Mouse (Mus musculus) neural tube, embryonic 15.5 days (tissue): ENCODE results near the gene Rnf217. TPM values are rescaled to one million over a fixed set of nuclear protein-coding genes. Genes with fewer than 3 reads are reported as not detected.

ENCODE experiments used
- ATAC-seq: fragments of 200-750 bp; cut with Nextera tagmentation; 2 replicates; pipeline ENCODE4 v1.8.0; 2017; ENCODE audit warnings: mild to moderate bottlenecking, moderate TSS enrichment, moderate library complexity; ENCODE audit not compliant: low FRiP score
- H3K27ac ChIP-seq: fragments of 300-500 bp; sonication (generic); replicated peaks from 2 replicates; pipeline ENCODE4 v1.5.1; 2015; ENCODE audit warnings: mild to moderate bottlenecking, inconsistent platforms
- H3K27me3 ChIP-seq: fragments of 300-500 bp; sonication (generic); replicated peaks from 2 replicates; pipeline ENCODE4 v1.6.1; 2015; ENCODE audit warnings: inconsistent platforms
- H3K36me3 ChIP-seq: fragments of 300-500 bp; sonication (generic); 2 replicates; pipeline ENCODE4 v1.6.1; 2015; ENCODE audit warnings: inconsistent platforms
- H3K4me1 ChIP-seq: fragments of 300-500 bp; sonication (generic); 2 replicates; pipeline ENCODE4 v1.6.1; 2015; ENCODE audit warnings: inconsistent platforms
- H3K4me2 ChIP-seq: fragments of 300-500 bp; sonication (generic); 2 replicates; pipeline ENCODE4 v1.6.1; 2015; ENCODE audit warnings: inconsistent platforms, mild to moderate bottlenecking, moderate library complexity
- H3K4me3 ChIP-seq: fragments of 300-500 bp; sonication (generic); replicated peaks from 2 replicates; pipeline ENCODE4 v1.5.1; 2015; ENCODE audit warnings: mild to moderate bottlenecking, inconsistent platforms
- H3K9ac ChIP-seq: fragments of 300-500 bp; sonication (generic); replicated peaks from 2 replicates; pipeline ENCODE4 v1.6.1; 2015; ENCODE audit warnings: mild to moderate bottlenecking, inconsistent platforms
- H3K9me3 ChIP-seq: fragments of 300-500 bp; sonication (generic); replicated peaks from 2 replicates; pipeline ENCODE4 v1.6.1; 2016; ENCODE audit warnings: inconsistent platforms
- WGBS: fragments of 180-500 bp; shearing (Covaris S2); methylation state at CpG from one replicate; pipeline ENCODE4 v1.1.7; 2015; ENCODE audit warnings: mixed read lengths; 5-methylcytosine and 5-hydroxymethylcytosine counted together
- polyA plus RNA-seq: library from polyadenylated mRNA; unstranded; fragments of >200 nt; fragmentation: Nextera tagmentation; extraction: Ambion mirVana; gene quantifications from 2 replicates; pipeline ENCODE4 v1.2.1, GENCODE M21; 2015

The Rnf217 gene
- polyA plus RNA-seq: 1.7 and 2.0 TPM in 2 replicates

- Histone ChIP-seq H3K9ac (peak within 1 kb of the TSS; percentile 99), H3K4me3 (peak within 1 kb of the TSS; percentile 75), H3K36me3 (no peaks in the 10 kb centered on the region), H3K9me3 (no peaks in the 10 kb centered on the region), H3K4me1 (peaks cover 36% of the 10 kb centered on the region), H3K4me2 (peak within 1 kb of the TSS; percentile 82), H3K27ac (peak within 1 kb of the TSS; percentile 82), H3K27me3 (no peaks in the 10 kb centered on the region)
- ATAC-seq: peak; percentile 87
- under 1% methylated on average over 99 of the region's 106 CpGs for WGBS
These were observed at the start of gene Rnf217 for GRCm38 (mm10) chr10:31609066-31609961. Gene Rnf217, minus strand, starts transcription at chr10:31609184.

- no peaks in the 10 kb centered on the region for H3K9me3 ChIP-seq
- no peak overlapping the region for H3K27ac ChIP-seq
- H3K36me3 ChIP-seq: no peaks in the 10 kb centered on the region
- no peak overlapping the region for H3K4me3 ChIP-seq
- no peaks in the 10 kb centered on the region for H3K4me1 ChIP-seq
- no peak overlapping the region for H3K9ac ChIP-seq
- H3K4me2 ChIP-seq: no peak overlapping the region
- 91% methylated on average over 3 of the region's 3 CpGs for WGBS
- no peaks in the 10 kb centered on the region for H3K27me3 ChIP-seq
- ATAC-seq: no peak
These were observed 38.3 kb upstream of the Rnf217 start for GRCm38 (mm10) chr10:31647270-31647669.

- H3K27me3 ChIP-seq: no peaks in the 10 kb centered on the region
- no peaks in the 10 kb centered on the region for H3K4me1 ChIP-seq
- no peaks in the 10 kb centered on the region for H3K36me3 ChIP-seq
- no peak for ATAC-seq
- 35% methylated on average over 1 of the region's 1 CpGs for WGBS
- no peak overlapping the region for H3K4me3 ChIP-seq
- no peaks in the 10 kb centered on the region for H3K9me3 ChIP-seq
- H3K9ac ChIP-seq: no peak overlapping the region
- no peak overlapping the region for H3K27ac ChIP-seq
- H3K4me2 ChIP-seq: no peak overlapping the region
These were observed 37.1 kb upstream of the Rnf217 start for GRCm38 (mm10) chr10:31646083-31646482.

DNA sequence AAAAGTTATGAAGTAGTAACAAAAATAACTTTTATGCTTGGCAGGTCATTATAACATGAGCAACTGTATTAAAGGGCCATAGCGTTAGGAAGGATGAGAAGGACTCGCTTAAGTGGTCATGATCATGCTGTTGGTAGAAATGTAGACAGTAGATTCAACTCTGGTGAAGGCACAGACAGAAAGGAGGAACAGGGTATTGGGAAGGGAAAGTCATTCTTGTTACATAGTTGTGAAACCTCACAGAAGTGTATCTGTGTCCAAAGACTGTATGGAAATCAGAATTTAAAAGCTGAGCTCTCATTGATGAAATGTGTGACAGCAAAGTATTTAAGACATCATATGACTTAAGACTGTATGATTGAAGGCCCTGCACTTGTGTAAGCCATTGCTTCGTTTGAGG, 26.1 kb upstream of the Rnf217 start:
- no peaks in the 10 kb centered on the region for H3K27me3 ChIP-seq
- no peaks in the 10 kb centered on the region for H3K4me1 ChIP-seq
- no peak overlapping the region for H3K4me2 ChIP-seq
- H3K27ac ChIP-seq: no peak overlapping the region
- WGBS: 89% methylated on average over 3 of the region's 3 CpGs
- no peaks in the 10 kb centered on the region for H3K9me3 ChIP-seq
- no peaks in the 10 kb centered on the region for H3K36me3 ChIP-seq
- no peak for ATAC-seq
- H3K9ac ChIP-seq: no peak overlapping the region
- no peak overlapping the region for H3K4me3 ChIP-seq

- H3K4me1 ChIP-seq: no peaks in the 10 kb centered on the region
- no peak overlapping the region for H3K27ac ChIP-seq
- H3K4me3 ChIP-seq: no peak overlapping the region
- H3K36me3 ChIP-seq: no peaks in the 10 kb centered on the region
- no peaks in the 10 kb centered on the region for H3K9me3 ChIP-seq
- ATAC-seq: no peak
- WGBS: 78% methylated on average over 1 of the region's 1 CpGs
- no peaks in the 10 kb centered on the region for H3K27me3 ChIP-seq
- no peak overlapping the region for H3K4me2 ChIP-seq
- H3K9ac ChIP-seq: no peak overlapping the region
These were observed 23.0 kb upstream of the Rnf217 start for GRCm38 (mm10) chr10:31632005-31632404.

DNA sequence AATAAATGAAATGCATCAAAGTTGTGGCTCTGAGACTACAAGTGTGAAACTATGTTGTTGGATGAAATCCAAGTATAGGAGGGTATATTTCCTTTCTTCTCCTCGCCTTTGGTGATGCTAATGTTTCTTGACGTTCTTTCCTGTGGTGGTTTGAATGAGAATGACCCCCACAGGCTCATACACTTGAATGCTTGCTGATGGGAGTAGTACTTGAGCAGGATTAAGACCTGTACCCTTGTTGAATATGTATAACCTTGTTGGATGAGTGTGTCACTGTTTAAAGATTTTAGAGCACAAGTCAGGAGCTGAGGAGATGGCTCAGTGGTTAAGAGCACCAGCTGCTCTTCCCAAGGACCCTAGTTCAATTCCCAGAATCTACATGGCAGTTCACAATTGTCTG, 6.4 kb upstream of the Rnf217 start:
- WGBS: 58% methylated on average over 2 of the region's 2 CpGs
- no peak for ATAC-seq

GRCm38 (mm10) chr10:31614111-31614510, 5.1 kb upstream of the Rnf217 start:
- H3K4me1 ChIP-seq: peaks cover 5% of the 10 kb centered on the region; the same call in 1 of the 2 replicates
- WGBS: 93% methylated on average over 1 of the region's 1 CpGs
- no peak overlapping the region for H3K9ac ChIP-seq
- no peak for ATAC-seq
- no peaks in the 10 kb centered on the region for H3K9me3 ChIP-seq
- no peaks in the 10 kb centered on the region for H3K27me3 ChIP-seq
- H3K36me3 ChIP-seq: no peaks in the 10 kb centered on the region
- H3K27ac ChIP-seq: no peak overlapping the region
- H3K4me2 ChIP-seq: no peak overlapping the region
- no peak overlapping the region for H3K4me3 ChIP-seq

More for the DNA sequence above, 6.4 kb upstream of the Rnf217 start:
- Histone ChIP-seq H3K36me3 (no peaks in the 10 kb centered on the region), H3K4me2 (no peak overlapping the region), H3K9me3 (no peaks in the 10 kb centered on the region), H3K27ac (no peak overlapping the region), H3K27me3 (no peaks in the 10 kb centered on the region), H3K4me1 (no peaks in the 10 kb centered on the region), H3K4me3 (no peak overlapping the region), H3K9ac (no peak overlapping the region)

GRCm38 (mm10) chr10:31608441-31609065, 431 bp downstream of the Rnf217 start:
- Histone ChIP-seq H3K9me3 (no peaks in the 10 kb centered on the region), H3K27me3 (no peaks in the 10 kb centered on the region), H3K4me1 (peaks cover 36% of the 10 kb centered on the region), H3K27ac (peak overlapping the region; percentile 82), H3K4me3 (peak overlapping the region; percentile 75), H3K4me2 (peak overlapping the region; percentile 82), H3K36me3 (no peaks in the 10 kb centered on the region), H3K9ac (peak overlapping the region; percentile 99)
- WGBS: under 1% methylated on average over 53 of the region's 60 CpGs
- ATAC-seq: peak; percentile 71

DNA sequence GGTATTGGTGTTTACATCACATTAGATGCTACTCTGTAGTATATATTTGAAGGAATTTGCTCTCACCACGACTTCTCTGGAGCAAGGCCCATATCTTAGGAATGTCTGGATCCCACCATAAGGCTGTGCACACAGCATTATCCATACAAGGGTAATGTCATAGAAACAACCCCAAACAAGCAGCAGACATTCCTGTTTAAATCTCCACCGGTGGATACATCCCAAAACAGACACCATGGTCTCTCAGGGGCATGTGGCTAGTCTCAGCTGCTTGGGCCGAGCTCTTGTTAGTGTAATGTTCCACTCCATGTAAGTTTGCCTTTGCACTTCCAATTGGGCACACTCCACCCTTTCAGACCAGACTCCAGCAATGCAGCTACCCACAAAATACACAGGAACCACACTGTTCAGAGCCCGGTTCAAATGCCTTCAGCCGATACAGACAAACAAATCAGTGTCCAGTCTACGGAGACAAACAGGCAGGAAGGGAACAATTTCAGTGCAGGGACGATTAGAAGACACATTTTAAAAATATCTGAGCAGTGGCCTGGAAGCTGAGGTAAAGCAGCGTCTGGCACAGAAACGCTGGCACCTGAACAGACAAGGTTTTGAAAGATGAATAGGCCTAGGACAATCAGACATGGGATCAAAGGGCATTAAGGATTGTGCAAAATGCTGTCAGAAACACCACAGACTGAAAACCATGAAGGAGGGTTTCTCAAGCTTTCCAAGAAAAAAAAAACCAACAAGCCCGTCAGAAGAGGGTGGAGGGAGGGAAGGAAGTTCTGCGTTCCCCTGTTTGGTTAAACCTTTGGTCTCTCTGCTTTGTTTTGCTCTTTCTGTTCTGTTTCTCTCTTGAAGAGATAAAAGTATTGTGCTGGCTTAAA, 1.8 kb downstream of the Rnf217 start:
- H3K9ac ChIP-seq: peak overlapping the region; percentile 99
- H3K27me3 ChIP-seq: no peaks in the 10 kb centered on the region
- peaks cover 36% of the 10 kb centered on the region for H3K4me1 ChIP-seq
- H3K27ac ChIP-seq: peak overlapping the region; percentile 14; the same call in 1 of the 2 replicates
- 13% methylated on average over 11 of the region's 11 CpGs for WGBS
- H3K36me3 ChIP-seq: no peaks in the 10 kb centered on the region
- H3K9me3 ChIP-seq: no peaks in the 10 kb centered on the region
- ATAC-seq: no peak
- peak overlapping the region; percentile 75 for H3K4me3 ChIP-seq
- peak overlapping the region; percentile 82 for H3K4me2 ChIP-seq

DNA sequence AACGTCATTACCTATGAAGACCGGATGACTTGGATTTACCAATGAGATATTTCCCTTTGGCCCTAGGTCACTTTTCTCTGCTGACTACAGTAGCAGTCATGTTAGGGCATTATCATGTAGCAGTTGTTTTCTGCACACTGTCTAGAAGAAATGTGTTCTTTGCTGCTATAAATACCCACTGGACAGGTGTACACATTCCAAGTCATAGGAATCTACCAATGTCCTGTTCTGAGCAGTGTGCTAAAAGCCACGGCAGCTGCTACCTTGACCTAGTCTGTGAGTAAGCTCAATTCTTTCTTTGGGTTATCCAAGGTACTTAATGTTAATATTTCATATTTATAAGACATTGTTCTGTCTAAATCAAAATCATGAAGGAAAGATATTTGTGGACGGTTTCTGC, 5.1 kb downstream of the Rnf217 start:
- no peak overlapping the region for H3K9ac ChIP-seq
- no peak overlapping the region for H3K4me2 ChIP-seq
- H3K27ac ChIP-seq: no peak overlapping the region
- no peaks in the 10 kb centered on the region for H3K9me3 ChIP-seq
- H3K4me1 ChIP-seq: peaks cover 31% of the 10 kb centered on the region
- WGBS: 93% methylated on average over 4 of the region's 4 CpGs
- no peaks in the 10 kb centered on the region for H3K36me3 ChIP-seq
- no peak overlapping the region for H3K4me3 ChIP-seq
- H3K27me3 ChIP-seq: no peaks in the 10 kb centered on the region
- ATAC-seq: no peak

- Histone ChIP-seq H3K27me3 (no peaks in the 10 kb centered on the region), H3K4me3 (no peak overlapping the region), H3K36me3 (no peaks in the 10 kb centered on the region), H3K27ac (no peak overlapping the region), H3K4me1 (0 out of 2 replicates have a peak, but pooled peaks cover 4% of the 10 kb centered on the region), H3K4me2 (no peak overlapping the region), H3K9me3 (no peaks in the 10 kb centered on the region), H3K9ac (no peak overlapping the region)
- 84% methylated on average over 6 of the region's 6 CpGs for WGBS
- ATAC-seq: no peak
These were observed 8.9 kb downstream of the Rnf217 start for GRCm38 (mm10) chr10:31600116-31600515.
